In genomic region chr16:84117556-84117955, GRCm38 (mm10) we compare ENCODE assay signal across 19 mouse cellular contexts.
A peak's percentile ranks its signal among the peaks of the same experiment; 100 is the strongest.
DNase-seq lines count a peak whose midpoint lies in the region; ATAC-seq and TF ChIP-seq lines count a peak whose summit lies in the region.
"Had no signal": no experiment of that assay in that cellular context is flagged by ENCODE, and none has a peak within 500 bp of the region (broad histone marks: within the 10 kb centered on the region; RNA-seq: fewer than 3 reads in every experiment).

No protein-coding gene starts in this region.

- 88% methylated on average over 3 of the region's 3 CpGs for WGBS in midbrain, postnatal 0 days

- no peak overlapping the region for H3K9ac ChIP-seq in midbrain, postnatal 0 days (replicated peaks; ENCODE audit: low read length, poor library complexity, severe bottlenecking)
- H3K9ac ChIP-seq: embryonic facial prominence, embryonic 12.5 days; forebrain, embryonic 15.5 days; hindbrain, embryonic 12.5 days had no signal

- H3K9me3 ChIP-seq in midbrain, postnatal 0 days (ENCODE audit: low read length) = no peaks in the 10 kb centered on the region
- H3K9me3 ChIP-seq: embryonic facial prominence, embryonic 12.5 days; forebrain, embryonic 15.5 days; heart, embryonic 10.5 days; hindbrain, embryonic 12.5 days had no signal

- H3K27ac ChIP-seq in midbrain, postnatal 0 days (ENCODE audit: low read depth, low read length) = no peak overlapping the region
- H3K27ac ChIP-seq: embryonic facial prominence, embryonic 12.5 days; forebrain, embryonic 15.5 days; heart, embryonic 10.5 days; hindbrain, embryonic 12.5 days had no signal

- no peaks in the 10 kb centered on the region for H3K4me1 ChIP-seq in midbrain, postnatal 0 days (ENCODE audit: insufficient read depth, low read length)
- H3K4me1 ChIP-seq: embryonic facial prominence, embryonic 12.5 days; forebrain, embryonic 15.5 days; heart, embryonic 10.5 days; hindbrain, embryonic 12.5 days had no signal

- no peak for ATAC-seq in midbrain, postnatal 0 days (ENCODE audit: low FRiP score)
- ATAC-seq: forebrain, embryonic 15.5 days had no signal

- no peak for TF ChIP-seq CTCF in midbrain, postnatal 0 days (IDR thresholded peaks at IDR 0.05)

- DNase-seq in frontal cortex, adult 2 months (ENCODE audit: extremely low spot score in 1 of 2, low spot score in 1 of 2) = peak; percentile 28 to 45
- DNase-seq in frontal cortex, postnatal 25 days (ENCODE audit: low spot score in 2 of 2) = no peak
- DNase-seq in right cerebral cortex, adult 18-20 months = peak; percentile 45
- DNase-seq in right cerebral cortex, postnatal 4 days = no peak
- peak; percentile 12 for DNase-seq in right cerebral cortex, postnatal 25 days
- no peak for DNase-seq in midbrain, postnatal 0 days (ENCODE audit: low spot score)
- no peak for DNase-seq in layer of hippocampus, adult 8-10 months (ENCODE audit: low spot score in 2 of 2)
- DNase-seq: adrenal gland, postnatal 10 days; cerebellum, adult 11-12 months; cerebellum, adult 9-10 months; cerebellum, postnatal 25 days; gastrocnemius, postnatal 36 days; heart, adult 11 months; heart, postnatal 10 days; heart, postnatal 4 days had no signal

- H3K27me3 ChIP-seq in midbrain, postnatal 0 days (ENCODE audit: insufficient read depth, low read length) = no peaks in the 10 kb centered on the region
- H3K27me3 ChIP-seq: embryonic facial prominence, embryonic 12.5 days; forebrain, embryonic 15.5 days; hindbrain, embryonic 12.5 days had no signal

- H3K4me2 ChIP-seq in midbrain, postnatal 0 days (ENCODE audit: low read depth, low read length, poor library complexity, severe bottlenecking) = no peak overlapping the region
- H3K4me2 ChIP-seq: embryonic facial prominence, embryonic 12.5 days; forebrain, embryonic 15.5 days; hindbrain, embryonic 12.5 days had no signal

- H3K4me3 ChIP-seq in midbrain, postnatal 0 days (ENCODE audit: low read depth, low read length) = no peak overlapping the region
- H3K4me3 ChIP-seq: embryonic facial prominence, embryonic 12.5 days; forebrain, embryonic 15.5 days; heart, embryonic 10.5 days; hindbrain, embryonic 12.5 days had no signal

- H3K36me3 ChIP-seq in midbrain, postnatal 0 days (ENCODE audit: insufficient read depth, low read length) = no peaks in the 10 kb centered on the region
- H3K36me3 ChIP-seq: embryonic facial prominence, embryonic 12.5 days; forebrain, embryonic 15.5 days; heart, embryonic 10.5 days; hindbrain, embryonic 12.5 days had no signal

Comparison
In these comparisons a context has a peak if more than half of its experiments do, and no peak if none do; other contexts are left out.
1. DNase-seq: peak in frontal cortex, adult 2 months (2 of 2), right cerebral cortex, adult 18-20 months (single experiment) and right cerebral cortex, postnatal 25 days (single experiment); none in frontal cortex, postnatal 25 days (0 of 2), right cerebral cortex, postnatal 4 days (single experiment), midbrain, postnatal 0 days (single experiment) and layer of hippocampus, adult 8-10 months (0 of 2).